Mouse (Mus musculus) hindlimb bud, embryonic 11.5 days (tissue): ENCODE measurements around the gene Nsdhl.

Experiments
- DNase-seq: peaks from one replicate; pipeline ENCODE4 v3.0.0-alpha.2; 2012; ENCODE audit warnings: low read depth, low spot score; ENCODE audit errors: extremely low spot score

The Nsdhl gene

GRCm38 (mm10) chrX:72995542-72995941 is 77.2 kb downstream of the Nsdhl start:
- no peak for DNase-seq

- DNase-seq, result no peak
Observed at GRCm38 (mm10) chrX:73003110-73003509, 84.8 kb downstream of the Nsdhl start.

GRCm38 (mm10) chrX:73005678-73006077 is 87.3 kb downstream of the Nsdhl start:
- DNase-seq, result no peak

- peak; percentile 79 for DNase-seq
Observed at GRCm38 (mm10) chrX:73007597-73008479, 89.5 kb downstream of the Nsdhl start.
